Mouse (Mus musculus) intestine, postnatal 0 days (tissue): Measurements from ENCODE around the gene Gm49361. TPM values are rescaled to one million over a fixed set of nuclear protein-coding genes. Genes with fewer than 3 reads are reported as not detected.

ENCODE experiments used
- ATAC-seq: fragments of 200-750 bp; cut with Nextera tagmentation; 2 replicates; pipeline ENCODE4 v1.8.0; 2017; ENCODE audit warnings: mild to moderate bottlenecking, moderate TSS enrichment, moderate library complexity
- H3K27ac ChIP-seq: fragments of 300-500 bp; sonication (generic); 2 replicates; pipeline ENCODE4 v1.5.1; 2014; ENCODE audit warnings: mild to moderate bottlenecking, low read depth, low read length, moderate library complexity
- H3K27me3 ChIP-seq: fragments of 300-500 bp; sonication (generic); replicated peaks from 2 replicates; pipeline ENCODE4 v1.6.1; 2014; ENCODE audit warnings: low read length, mixed read lengths; ENCODE audit not compliant: control insufficient read depth, insufficient read depth
- H3K36me3 ChIP-seq: fragments of 300-500 bp; sonication (generic); 2 replicates; pipeline ENCODE4 v1.6.1; 2014; ENCODE audit warnings: mild to moderate bottlenecking, moderate library complexity; ENCODE audit not compliant: control insufficient read depth, insufficient read depth
- H3K4me1 ChIP-seq: fragments of 300-500 bp; sonication (generic); replicated peaks from 2 replicates; pipeline ENCODE4 v1.6.1; 2014; ENCODE audit warnings: antibody characterized with exemption, low read length, mixed read lengths; ENCODE audit not compliant: control insufficient read depth, insufficient read depth
- H3K4me2 ChIP-seq: fragments of 300-500 bp; sonication (generic); replicated peaks from 2 replicates; pipeline ENCODE4 v1.6.1; 2014; ENCODE audit warnings: low read depth, mild to moderate bottlenecking, moderate library complexity
- H3K4me3 ChIP-seq: fragments of 300-500 bp; sonication (generic); 2 replicates; pipeline ENCODE4 v1.5.1; 2014; ENCODE audit warnings: low read depth, low read length
- H3K9ac ChIP-seq: fragments of 300-500 bp; sonication (generic); 2 replicates; pipeline ENCODE4 v1.6.1; 2014; ENCODE audit warnings: mild to moderate bottlenecking, low read depth, low read length
- H3K9me3 ChIP-seq: fragments of 300-500 bp; sonication (generic); 2 replicates; pipeline ENCODE4 v1.6.1; 2016; ENCODE audit warnings: mixed run types; ENCODE audit not compliant: control insufficient read depth
- CTCF ChIP-seq: sonication (generic); IDR thresholded peaks from 2 replicates; pipeline ENCODE4 v1.5.1; 2016; ENCODE audit warnings: low read depth, mild to moderate bottlenecking, control low read depth, antibody characterized with exemption, moderate library complexity
- WGBS: fragments of 180-500 bp; shearing (Covaris S2); extraction: QIAGEN DNeasy Blood & Tissue Kit; methylation state at CpG from one replicate; pipeline ENCODE4 v1.1.7; 2014; 5-methylcytosine and 5-hydroxymethylcytosine counted together
- polyA plus RNA-seq: library from polyadenylated mRNA; unstranded; fragments of >200 nt; fragmentation: Nextera tagmentation; extraction: Ambion mirVana; gene quantifications from 2 replicates; pipeline ENCODE4 v1.2.1, GENCODE M21; 2015

Gm49361 gene
- polyA plus RNA-seq, 1 experiment from 2014 or later: not detected

GRCm38 (mm10) chr14:57649501-57649900 is 96.4 kb downstream of the Gm49361 start:
- Histone ChIP-seq H3K36me3 (0 out of 2 replicates have a peak, but pooled peaks cover 3% of the 10 kb centered on the region), H3K4me1 (no peaks in the 10 kb centered on the region), H3K9me3 (no peaks in the 10 kb centered on the region), H3K27me3 (no peaks in the 10 kb centered on the region), H3K4me3 (no peak overlapping the region), H3K4me2 (no peak overlapping the region), H3K9ac (no peak overlapping the region), H3K27ac (no peak overlapping the region)
- ATAC-seq: no peak
- peak; percentile 51 for TF ChIP-seq CTCF

GRCm38 (mm10) chr14:57646155-57646554 is 99.7 kb downstream of the Gm49361 start:
- H3K27me3 ChIP-seq: no peaks in the 10 kb centered on the region
- H3K4me1 ChIP-seq: no peaks in the 10 kb centered on the region
- no peak overlapping the region for H3K27ac ChIP-seq
- 75% methylated on average over 4 of the region's 4 CpGs for WGBS
- H3K4me3 ChIP-seq: no peak overlapping the region
- H3K9me3 ChIP-seq: no peaks in the 10 kb centered on the region
- no peak for ATAC-seq
- H3K36me3 ChIP-seq: peaks cover 9% of the 10 kb centered on the region
- TF ChIP-seq CTCF: no peak
- H3K9ac ChIP-seq: no peak overlapping the region
- H3K4me2 ChIP-seq: no peak overlapping the region

GRCm38 (mm10) chr14:57639153-57639552 is 106.8 kb downstream of the Gm49361 start:
- no peak overlapping the region for H3K4me3 ChIP-seq
- no peaks in the 10 kb centered on the region for H3K27me3 ChIP-seq
- ATAC-seq: no peak
- H3K4me2 ChIP-seq: no peak overlapping the region
- H3K9me3 ChIP-seq: no peaks in the 10 kb centered on the region
- no peak overlapping the region for H3K9ac ChIP-seq
- no peaks in the 10 kb centered on the region for H3K4me1 ChIP-seq
- no peak for TF ChIP-seq CTCF
- WGBS: 85% methylated on average over 3 of the region's 3 CpGs
- no peak overlapping the region for H3K27ac ChIP-seq
- peaks cover 5% of the 10 kb centered on the region for H3K36me3 ChIP-seq

- Histone ChIP-seq H3K4me2 (no peak overlapping the region), H3K27ac (no peak overlapping the region), H3K4me3 (no peak overlapping the region), H3K36me3 (no peaks in the 10 kb centered on the region), H3K27me3 (no peaks in the 10 kb centered on the region), H3K9me3 (no peaks in the 10 kb centered on the region), H3K4me1 (no peaks in the 10 kb centered on the region), H3K9ac (no peak overlapping the region)
- 71% methylated on average over 5 of the region's 5 CpGs for WGBS
- no peak for ATAC-seq
- TF ChIP-seq CTCF: no peak
These were observed 111.8 kb downstream of the Gm49361 start for GRCm38 (mm10) chr14:57634141-57634540.

- Histone ChIP-seq H3K4me2 (no peak overlapping the region), H3K36me3 (peaks cover 22% of the 10 kb centered on the region), H3K4me3 (no peak overlapping the region), H3K4me1 (no peaks in the 10 kb centered on the region), H3K27me3 (no peaks in the 10 kb centered on the region), H3K9ac (no peak overlapping the region), H3K9me3 (no peaks in the 10 kb centered on the region), H3K27ac (no peak overlapping the region)
- ATAC-seq: no peak
- no peak for TF ChIP-seq CTCF
- WGBS: 56% methylated on average over 4 of the region's 4 CpGs
These were observed 116.3 kb downstream of the Gm49361 start for GRCm38 (mm10) chr14:57629595-57629994.

- Histone ChIP-seq H3K27ac (no peak overlapping the region), H3K9ac (no peak overlapping the region), H3K4me1 (0 out of 2 replicates have a peak, but pooled peaks cover 3% of the 10 kb centered on the region), H3K36me3 (peaks cover 24% of the 10 kb centered on the region), H3K4me3 (no peak overlapping the region), H3K27me3 (no peaks in the 10 kb centered on the region), H3K9me3 (no peaks in the 10 kb centered on the region), H3K4me2 (no peak overlapping the region)
- no peak for ATAC-seq
- no peak for TF ChIP-seq CTCF
- 83% methylated on average over 3 of the region's 3 CpGs for WGBS
These were observed 123.0 kb downstream of the Gm49361 start for GRCm38 (mm10) chr14:57622934-57623333.

GRCm38 (mm10) chr14:57621699-57622098 is 124.2 kb downstream of the Gm49361 start:
- H3K4me2 ChIP-seq: no peak overlapping the region
- 83% methylated on average over 4 of the region's 4 CpGs for WGBS
- H3K4me1 ChIP-seq: 0 out of 2 replicates have a peak, but pooled peaks cover 3% of the 10 kb centered on the region
- ATAC-seq: no peak
- H3K27me3 ChIP-seq: no peaks in the 10 kb centered on the region
- no peak overlapping the region for H3K9ac ChIP-seq
- H3K4me3 ChIP-seq: no peak overlapping the region
- no peaks in the 10 kb centered on the region for H3K9me3 ChIP-seq
- no peak overlapping the region for H3K27ac ChIP-seq
- TF ChIP-seq CTCF: no peak
- peaks cover 24% of the 10 kb centered on the region for H3K36me3 ChIP-seq
